Mouse (Mus musculus): Measurements from ENCODE around the gene Dctpp1. TPM values are rescaled to one million over a fixed set of nuclear protein-coding genes. Genes with fewer than 3 reads are reported as not detected.

Gene Dctpp1
- total RNA-seq, 2 experiments from 2014 or later, result 68.9 to 99.5 TPM

GRCm38 (mm10) chr7:127232622-127233367 is 27.7 kb downstream of the Dctpp1 start, which contains the start of the genes Zfp553 and Sept1:
TSS of gene Zfp553 (plus strand) at chr7:127233061.
TSS of gene Sept1 (minus strand) at chr7:127233130.
- peak; percentile 82 for ATAC-seq (replicated peaks; ENCODE audit: poor library complexity, severe bottlenecking)

- ATAC-seq (replicated peaks; ENCODE audit: poor library complexity, severe bottlenecking), result no peak
Measured at GRCm38 (mm10) chr7:127231826-127232621, 28.5 kb downstream of the Dctpp1 start.

- ATAC-seq (replicated peaks; ENCODE audit: poor library complexity, severe bottlenecking), result no peak
Measured at GRCm38 (mm10) chr7:127231376-127231775, 29.1 kb downstream of the Dctpp1 start.

GRCm38 (mm10) chr7:127228615-127229303 is 31.8 kb downstream of the Dctpp1 start:
- peak; percentile 65 for ATAC-seq (replicated peaks; ENCODE audit: poor library complexity, severe bottlenecking)

DNA sequence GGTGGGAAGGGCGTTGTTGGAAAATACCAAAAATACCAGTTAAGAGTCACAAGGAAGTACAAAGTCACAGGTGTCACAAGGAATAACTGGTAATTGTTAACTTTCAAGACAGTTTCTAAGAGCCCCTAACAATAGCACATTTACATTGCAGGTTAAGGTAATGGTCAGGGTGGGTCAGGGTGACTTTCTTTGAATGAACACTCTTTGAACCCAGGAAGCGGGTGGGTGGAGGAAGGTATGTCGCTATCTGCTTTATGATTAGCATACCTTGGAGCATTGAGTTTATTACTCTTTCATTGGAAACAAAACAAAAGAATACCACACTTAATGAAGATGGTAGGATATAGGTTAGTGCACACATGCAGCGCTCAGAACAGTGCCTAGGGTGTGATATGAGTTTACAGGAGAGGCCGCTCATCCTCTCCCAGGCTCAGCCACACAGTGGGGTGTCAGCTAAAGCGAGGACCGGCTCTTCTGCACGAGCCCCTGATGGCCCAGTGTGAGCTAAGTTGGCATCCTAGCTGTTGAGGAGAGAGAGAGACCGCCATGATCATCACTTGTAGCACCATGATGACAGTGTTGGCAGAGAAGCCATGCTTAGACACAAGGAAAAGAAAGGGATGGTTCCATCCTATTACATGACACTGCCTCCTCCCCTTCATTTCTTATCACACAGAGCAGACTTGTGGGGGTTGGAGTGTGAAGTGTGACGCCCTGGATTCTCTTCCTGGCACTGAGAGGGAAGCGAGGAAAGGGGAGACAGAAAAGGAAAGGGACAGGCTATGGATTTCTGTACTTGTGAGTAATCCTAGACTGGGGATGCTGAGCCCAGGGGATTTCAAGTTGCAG is 35.1 kb downstream of the Dctpp1 start:
- no peak for ATAC-seq (replicated peaks; ENCODE audit: poor library complexity, severe bottlenecking)

DNA sequence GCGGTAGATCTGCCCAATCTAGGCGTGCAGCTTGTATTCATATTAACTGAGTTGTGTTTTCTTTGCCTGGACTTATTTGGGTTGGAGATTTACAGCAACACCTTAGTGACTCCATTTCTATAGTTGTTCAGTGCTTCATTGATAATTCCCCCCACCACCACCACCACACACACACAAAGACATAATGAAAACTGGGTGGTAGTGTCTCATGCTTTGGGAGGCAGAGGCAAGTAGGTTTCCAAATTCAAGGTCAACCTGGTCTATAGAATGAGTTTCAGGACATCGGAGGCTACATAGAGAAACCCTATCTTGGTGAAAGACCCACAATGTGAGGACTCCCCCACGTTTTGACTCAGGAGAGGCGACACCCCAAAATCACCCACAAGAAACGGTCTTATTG is 35.9 kb downstream of the Dctpp1 start:
- ATAC-seq (replicated peaks; ENCODE audit: poor library complexity, severe bottlenecking), result no peak

DNA sequence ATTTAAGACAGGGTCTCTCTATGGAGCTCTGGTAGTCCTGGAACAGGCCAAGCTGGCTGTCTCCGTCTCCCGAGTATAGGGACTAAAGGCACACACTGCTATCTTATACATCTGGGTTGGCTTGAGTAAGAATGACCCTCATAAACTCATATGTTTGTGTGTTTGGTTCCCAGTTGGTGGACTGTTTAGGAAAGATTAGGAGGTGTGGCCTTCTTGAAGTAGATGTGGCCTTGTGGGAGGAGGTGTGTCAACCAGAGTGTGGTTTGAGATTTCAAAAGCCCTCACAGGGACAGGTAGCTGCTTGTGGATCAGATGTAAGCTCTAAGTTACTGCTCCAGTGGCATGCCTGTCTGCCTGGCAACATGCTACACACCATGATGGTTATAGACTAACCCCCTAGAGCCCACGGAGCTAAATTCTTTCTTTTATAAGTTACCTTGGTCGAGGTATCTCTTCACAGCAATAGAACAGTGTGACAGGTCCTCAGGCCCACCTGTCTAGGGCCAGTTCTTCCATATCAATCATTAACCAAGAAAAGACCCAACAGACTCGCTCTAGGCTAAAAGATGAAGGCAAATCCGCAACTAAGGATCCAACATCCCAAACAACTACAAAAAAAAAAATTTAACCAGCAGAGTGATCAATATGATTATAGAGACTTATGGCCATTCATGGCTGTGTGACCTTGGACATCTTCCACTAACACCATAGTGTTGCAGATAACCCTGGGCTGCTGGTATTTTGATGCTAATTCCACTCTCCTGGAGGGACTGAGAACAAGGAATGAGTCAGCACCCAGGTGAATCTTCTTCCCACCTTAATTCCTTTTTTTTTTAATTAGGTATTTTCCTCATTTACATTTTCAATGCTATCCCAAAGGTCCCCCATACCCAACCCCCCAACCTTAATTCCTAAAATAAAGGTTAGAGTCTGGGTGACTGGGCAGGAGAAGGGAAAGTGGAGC is 36.7 kb downstream of the Dctpp1 start:
- no peak for ATAC-seq (replicated peaks; ENCODE audit: poor library complexity, severe bottlenecking)

- no peak for ATAC-seq (replicated peaks; ENCODE audit: poor library complexity, severe bottlenecking)
Measured at GRCm38 (mm10) chr7:127223106-127223505, 37.4 kb downstream of the Dctpp1 start.

- ATAC-seq (replicated peaks; ENCODE audit: poor library complexity, severe bottlenecking), result no peak
Measured at GRCm38 (mm10) chr7:127220440-127220839, 40.1 kb downstream of the Dctpp1 start.

DNA sequence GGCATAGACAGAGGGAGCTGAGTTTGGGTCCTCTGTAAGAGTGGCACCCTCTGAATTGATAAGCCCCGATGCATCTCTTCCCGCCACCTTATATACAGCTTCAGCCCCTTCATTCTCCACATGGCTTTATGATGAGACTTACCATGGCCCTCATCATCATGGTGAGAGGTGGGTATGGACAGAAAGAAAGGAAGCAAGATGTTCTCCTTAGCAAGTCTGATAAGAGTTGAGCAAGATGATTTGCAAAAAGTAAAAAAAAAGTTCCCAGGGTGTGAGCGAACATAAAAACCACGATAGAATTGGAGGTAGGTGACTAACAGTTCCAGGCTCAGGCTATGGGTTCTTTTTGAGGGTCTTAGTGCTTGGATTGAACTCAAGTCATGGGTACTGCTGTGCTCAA is 41.8 kb downstream of the Dctpp1 start:
- ATAC-seq (replicated peaks; ENCODE audit: poor library complexity, severe bottlenecking), result no peak; the same call in 1 of the 2 replicates

GRCm38 (mm10) chr7:127217901-127218642 is 42.4 kb downstream of the Dctpp1 start:
- peak; percentile 49 for ATAC-seq (replicated peaks; ENCODE audit: poor library complexity, severe bottlenecking)

DNA sequence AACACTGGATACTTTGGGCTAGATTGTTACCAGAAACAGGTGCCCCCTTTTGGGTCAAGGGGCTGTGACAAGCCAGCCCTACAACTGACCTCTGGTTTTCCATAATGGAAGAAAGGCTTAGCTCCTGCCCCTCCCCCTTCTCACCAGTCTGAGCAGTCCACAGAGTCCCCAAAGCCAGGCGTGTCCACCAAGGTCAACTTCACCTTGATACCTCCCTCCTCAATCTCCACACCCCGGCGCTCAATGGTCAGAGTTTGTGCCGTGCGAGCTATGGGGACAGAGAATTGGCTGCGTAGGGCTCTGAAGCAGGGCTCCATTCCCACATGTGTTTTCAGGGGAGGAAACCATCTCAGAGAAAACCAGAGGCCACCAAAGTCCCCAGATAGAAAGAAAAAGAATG is 43.0 kb downstream of the Dctpp1 start:
- no peak for ATAC-seq (replicated peaks; ENCODE audit: poor library complexity, severe bottlenecking)

DNA sequence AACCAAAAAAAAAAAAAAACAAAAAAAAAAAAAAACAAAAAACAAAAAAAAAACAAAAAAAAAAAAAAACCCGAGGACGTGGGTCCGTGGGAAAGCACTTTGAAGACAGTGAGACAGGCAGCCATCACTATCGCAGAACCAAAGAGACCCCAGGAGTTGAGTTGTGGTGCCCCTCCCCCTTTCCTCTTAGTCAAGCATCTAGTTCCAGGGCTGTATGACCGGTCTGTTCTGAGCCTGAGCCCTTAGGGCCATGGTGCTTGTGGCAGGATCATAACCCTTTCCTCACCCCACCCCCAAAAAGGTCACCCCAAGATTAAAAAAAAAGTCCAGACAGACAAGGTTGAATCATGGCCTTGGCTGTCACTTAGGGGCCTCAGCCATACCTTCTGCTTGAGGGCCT is 44.2 kb downstream of the Dctpp1 start:
- ATAC-seq (replicated peaks; ENCODE audit: poor library complexity, severe bottlenecking), result no peak

- peak; percentile 64 for ATAC-seq (replicated peaks; ENCODE audit: poor library complexity, severe bottlenecking)
Measured at GRCm38 (mm10) chr7:127214981-127215871, 45.3 kb downstream of the Dctpp1 start.

DNA sequence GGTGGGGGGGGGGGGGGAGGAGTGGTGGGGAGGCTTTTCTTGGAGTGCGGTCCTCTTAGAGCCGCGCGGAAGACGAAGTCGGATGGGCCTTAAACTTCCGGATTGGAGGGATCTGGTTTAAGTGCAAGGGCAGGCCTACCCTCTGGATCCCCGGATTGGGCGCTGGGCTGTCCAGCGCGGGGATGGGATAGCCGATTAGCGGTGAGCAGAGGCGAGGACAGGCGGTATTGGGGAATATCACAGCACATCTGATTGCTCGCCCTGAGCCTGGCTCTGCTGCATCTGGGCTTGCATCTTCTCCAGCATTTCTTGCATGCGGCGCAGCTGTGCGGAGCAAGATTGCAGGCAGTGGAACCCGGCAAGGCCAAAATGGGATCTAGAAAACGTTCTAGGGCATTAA is 46.0 kb downstream of the Dctpp1 start:
- no peak for ATAC-seq (replicated peaks; ENCODE audit: poor library complexity, severe bottlenecking)

- no peak for ATAC-seq (replicated peaks; ENCODE audit: poor library complexity, severe bottlenecking)
Measured at GRCm38 (mm10) chr7:127213930-127214329, 46.6 kb downstream of the Dctpp1 start.

DNA sequence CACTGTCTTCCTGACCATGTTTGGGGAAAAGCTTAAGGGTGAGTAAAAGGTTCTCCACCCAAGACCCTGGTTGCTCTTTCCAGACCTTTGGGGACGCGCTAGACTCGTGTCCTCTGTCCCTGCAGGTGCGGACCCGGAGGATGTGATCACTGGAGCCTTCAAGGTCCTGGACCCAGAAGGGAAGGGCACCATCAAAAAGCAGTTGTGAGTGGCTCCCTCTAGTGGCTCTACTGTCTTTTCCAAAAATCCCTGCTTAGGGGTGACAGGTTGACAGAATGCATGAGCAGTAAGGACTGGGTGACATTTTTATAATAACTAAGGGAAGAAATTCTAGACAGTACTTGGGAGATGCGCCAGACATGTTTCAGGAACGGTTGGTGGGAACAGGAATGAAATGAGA is 47.0 kb downstream of the Dctpp1 start:
- no peak for ATAC-seq (replicated peaks; ENCODE audit: poor library complexity, severe bottlenecking)
